Mouse (Mus musculus) heart, postnatal 14 days (tissue): ENCODE measurements around the gene Emid1. TPM values are rescaled to one million over a fixed set of nuclear protein-coding genes. Genes with fewer than 3 reads are reported as not detected.

Experiments
- DNase-seq, 2 experiments: peaks; one replicate each; pipeline ENCODE4 v3.0.0; 2021 to 2022
- intact Hi-C: fragments of 180-260 bp; cut with DNase I; formaldehyde crosslinking; loops from one replicate; pipeline ENCODE4 v1.15.1; 2025
- total RNA-seq, 2 experiments: library from RNA; stranded (reverse); gene quantifications; 2 replicates each; pipeline ENCODE4 v1.2.3; 2021

Gene Emid1
- total RNA-seq, 2 experiments from 2014 or later, result 4.1 to 4.6 TPM

- intact Hi-C loops, result no loop called here
- peak; percentile 71 to 83 for DNase-seq
These were observed 13.4 kb upstream of the Emid1 start for GRCm38 (mm10) chr11:5165471-5165916.

- intact Hi-C loops, result loop anchor here (5.0 kb wide), 1 partner anchor 47 kb away; no protein-coding TSS in a partner anchor
These were observed 12.3 kb upstream of the Emid1 start for GRCm38 (mm10) chr11:5164310-5164709.

GRCm38 (mm10) chr11:5163421-5163820, 11.4 kb upstream of the Emid1 start:
- intact Hi-C loops, result loop anchor here (5.0 kb wide), 1 partner anchor 46 kb away; no protein-coding TSS in a partner anchor
- DNase-seq, result no peak

More at GRCm38 (mm10) chr11:5164310-5164709, 12.3 kb upstream of the Emid1 start:
- no peak for DNase-seq

- DNase-seq, result peak; percentile 45 to 68
- intact Hi-C loops, result loop anchor here (5.0 kb wide), 1 partner anchor 44 kb away; no protein-coding TSS in a partner anchor
These were observed 8.8 kb upstream of the Emid1 start for GRCm38 (mm10) chr11:5160722-5161485.

GRCm38 (mm10) chr11:5158056-5158455, 6.0 kb upstream of the Emid1 start:
- intact Hi-C loops, result no loop called here

GRCm38 (mm10) chr11:5154961-5155805, 3.1 kb upstream of the Emid1 start:
- intact Hi-C loops, result no loop called here

More at GRCm38 (mm10) chr11:5158056-5158455, 6.0 kb upstream of the Emid1 start:
- DNase-seq, result no peak

GRCm38 (mm10) chr11:5151247-5151630, 818 bp downstream of the Emid1 start:
- intact Hi-C loops, result no loop called here
- DNase-seq, result no peak

More at GRCm38 (mm10) chr11:5154961-5155805, 3.1 kb upstream of the Emid1 start:
- peak; percentile 36 to 40 for DNase-seq

GRCm38 (mm10) chr11:5150416-5151246, 1.4 kb downstream of the Emid1 start:
- intact Hi-C loops, result no loop called here
- no peak for DNase-seq

- intact Hi-C loops, result no loop called here
- no peak for DNase-seq
These were observed 2.1 kb downstream of the Emid1 start for GRCm38 (mm10) chr11:5149955-5150354.

- DNase-seq, result no peak
- intact Hi-C loops, result no loop called here
These were observed 2.8 kb downstream of the Emid1 start for GRCm38 (mm10) chr11:5149249-5149648.

- intact Hi-C loops, result no loop called here
- DNase-seq, result no peak
These were observed 6.5 kb downstream of the Emid1 start for GRCm38 (mm10) chr11:5145600-5145999.

- DNase-seq, result no peak
- intact Hi-C loops, result no loop called here
These were observed 10.1 kb downstream of the Emid1 start for GRCm38 (mm10) chr11:5141965-5142364.

- DNase-seq, result peak; percentile 36 to 49
- intact Hi-C loops, result no loop called here
These were observed 10.8 kb downstream of the Emid1 start for GRCm38 (mm10) chr11:5141252-5141651.

- intact Hi-C loops, result no loop called here
- peak; percentile 82 to 84 for DNase-seq
These were observed 11.4 kb downstream of the Emid1 start for GRCm38 (mm10) chr11:5140619-5141018.

GRCm38 (mm10) chr11:5139372-5139771, 12.7 kb downstream of the Emid1 start:
- intact Hi-C loops, result no loop called here

GRCm38 (mm10) chr11:5138642-5139041, 13.4 kb downstream of the Emid1 start:
- intact Hi-C loops, result no loop called here
- DNase-seq, result no peak

More at GRCm38 (mm10) chr11:5139372-5139771, 12.7 kb downstream of the Emid1 start:
- DNase-seq, result no peak

- intact Hi-C loops, result no loop called here
- no peak for DNase-seq
These were observed 16.1 kb downstream of the Emid1 start for GRCm38 (mm10) chr11:5135914-5136313.

- intact Hi-C loops, result no loop called here
- DNase-seq, result no peak
These were observed 19.3 kb downstream of the Emid1 start for GRCm38 (mm10) chr11:5132751-5133150.

GRCm38 (mm10) chr11:5130111-5130665, 21.9 kb downstream of the Emid1 start:
- DNase-seq, result no peak
- intact Hi-C loops, result no loop called here

GRCm38 (mm10) chr11:5129035-5129480, 23.0 kb downstream of the Emid1 start:
- DNase-seq, result no peak
- intact Hi-C loops, result no loop called here
